Mouse (Mus musculus) midbrain, embryonic 10.5 days (tissue): Measurements from ENCODE around the gene Pip4p1. TPM values are rescaled to one million over a fixed set of nuclear protein-coding genes. Genes with fewer than 3 reads are reported as not detected.
"Not testable (repeated sequence)": the region's sequence is repeated elsewhere in the genome, so short reads cannot be mapped to it uniquely, and the experiment has no call there.

ENCODE experiments used
- DNase-seq: peaks from one replicate; pipeline ENCODE4 v3.0.0-alpha.2; 2017; ENCODE audit warnings: low spot score
- H3K27ac ChIP-seq: fragments of 300-500 bp; sonication (generic); replicated peaks from 2 replicates; pipeline ENCODE4 v1.5.1; 2016; ENCODE audit warnings: mild to moderate bottlenecking
- H3K27me3 ChIP-seq: fragments of 300-500 bp; sonication (generic); 2 replicates; pipeline ENCODE4 v1.6.1; 2016; ENCODE audit warnings: low read depth, mild to moderate bottlenecking; ENCODE audit not compliant: poor library complexity, severe bottlenecking
- H3K36me3 ChIP-seq: fragments of 300-500 bp; sonication (generic); 2 replicates; pipeline ENCODE4 v1.6.1; 2016; ENCODE audit warnings: mild to moderate bottlenecking, moderate library complexity
- H3K4me1 ChIP-seq: fragments of 300-500 bp; sonication (generic); 2 replicates; pipeline ENCODE4 v1.6.1; 2016
- H3K4me3 ChIP-seq: fragments of 300-500 bp; sonication (generic); 2 replicates; pipeline ENCODE4 v1.5.1; 2016; ENCODE audit warnings: mild to moderate bottlenecking, moderate library complexity
- H3K9me3 ChIP-seq: fragments of 300-500 bp; sonication (generic); replicated peaks from 2 replicates; pipeline ENCODE4 v1.6.1; 2016; ENCODE audit warnings: mild to moderate bottlenecking
- WGBS: fragments of 180-500 bp; shearing (Covaris S2); methylation state at CpG from one replicate; pipeline ENCODE4 v1.1.7; 2016; 5-methylcytosine and 5-hydroxymethylcytosine counted together
- polyA plus RNA-seq: library from polyadenylated mRNA; unstranded; fragments of >200 nt; fragmentation: Nextera tagmentation; extraction: Ambion mirVana; gene quantifications from 2 replicates; pipeline ENCODE4 v1.2.1, GENCODE M21; 2016

The Pip4p1 gene
- polyA plus RNA-seq, 1 experiment from 2014 or later, result 50.4 TPM

DNA sequence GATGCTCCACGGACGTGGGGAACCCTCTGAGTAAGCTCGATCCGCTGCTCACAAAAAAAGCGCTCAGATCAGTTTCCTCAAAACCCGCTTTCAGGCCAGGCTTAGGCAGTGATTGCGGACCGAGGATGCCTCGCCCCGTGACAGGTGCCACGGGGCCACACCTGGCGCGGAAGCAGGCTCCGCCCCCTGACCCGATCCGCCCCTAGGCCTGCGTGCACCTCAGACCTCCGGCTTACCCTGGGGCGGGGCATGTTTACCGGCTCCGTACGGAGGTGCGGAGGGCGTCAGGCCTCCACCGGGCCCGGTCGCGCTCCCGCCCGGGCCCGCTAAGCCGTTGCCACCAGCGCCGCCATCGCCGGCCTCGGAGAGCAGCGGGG lies 291 bp downstream of the Pip4p1 start:
- Histone ChIP-seq H3K4me3 (peak overlapping the region; percentile 91), H3K36me3 (peaks cover 39% of the 10 kb centered on the region), H3K4me1 (peaks cover 44% of the 10 kb centered on the region), H3K27ac (peak overlapping the region; percentile 92), H3K27me3 (no peaks in the 10 kb centered on the region), H3K9me3 (no peaks in the 10 kb centered on the region)
- 2% methylated on average over 38 of the region's 38 CpGs for WGBS
- DNase-seq, result no peak

GRCm38 (mm10) chr14:50929951-50930350 lies 705 bp downstream of the Pip4p1 start:
- Histone ChIP-seq H3K4me1 (peaks cover 44% of the 10 kb centered on the region), H3K27ac (peak overlapping the region; percentile 92), H3K4me3 (peak overlapping the region; percentile 91), H3K27me3 (no peaks in the 10 kb centered on the region), H3K36me3 (peaks cover 39% of the 10 kb centered on the region), H3K9me3 (no peaks in the 10 kb centered on the region)
- no peak for DNase-seq
- WGBS, result 22% methylated on average over 10 of the region's 10 CpGs

DNA sequence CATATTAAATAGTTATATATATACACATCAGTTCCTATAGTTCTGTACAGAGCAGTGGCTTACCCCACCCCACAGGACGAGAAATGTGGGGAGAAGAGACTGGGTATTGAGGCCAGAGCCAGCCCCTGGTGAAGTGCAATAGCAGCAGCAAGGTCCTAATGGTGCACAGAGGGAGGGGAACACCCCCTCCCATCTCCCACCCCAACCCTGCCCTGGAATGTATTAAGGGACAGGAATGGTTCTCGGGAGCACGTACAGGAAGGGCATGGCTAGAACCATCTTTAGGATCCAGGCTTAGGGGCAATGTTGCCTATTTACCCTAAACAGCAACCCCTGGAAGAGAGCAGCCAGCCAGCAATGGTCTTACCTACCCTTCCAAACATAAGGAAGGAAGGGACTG lies 3.3 kb downstream of the Pip4p1 start:
- H3K36me3 ChIP-seq, result peaks cover 39% of the 10 kb centered on the region
- H3K9me3 ChIP-seq, result no peaks in the 10 kb centered on the region
- DNase-seq, result no peak
- no peaks in the 10 kb centered on the region for H3K27me3 ChIP-seq
- peaks cover 53% of the 10 kb centered on the region for H3K4me1 ChIP-seq
- H3K27ac ChIP-seq, result no peak overlapping the region
- 80% methylated on average over 3 of the region's 3 CpGs for WGBS
- H3K4me3 ChIP-seq, result peak overlapping the region; percentile 6; the same call in 1 of the 2 replicates

DNA sequence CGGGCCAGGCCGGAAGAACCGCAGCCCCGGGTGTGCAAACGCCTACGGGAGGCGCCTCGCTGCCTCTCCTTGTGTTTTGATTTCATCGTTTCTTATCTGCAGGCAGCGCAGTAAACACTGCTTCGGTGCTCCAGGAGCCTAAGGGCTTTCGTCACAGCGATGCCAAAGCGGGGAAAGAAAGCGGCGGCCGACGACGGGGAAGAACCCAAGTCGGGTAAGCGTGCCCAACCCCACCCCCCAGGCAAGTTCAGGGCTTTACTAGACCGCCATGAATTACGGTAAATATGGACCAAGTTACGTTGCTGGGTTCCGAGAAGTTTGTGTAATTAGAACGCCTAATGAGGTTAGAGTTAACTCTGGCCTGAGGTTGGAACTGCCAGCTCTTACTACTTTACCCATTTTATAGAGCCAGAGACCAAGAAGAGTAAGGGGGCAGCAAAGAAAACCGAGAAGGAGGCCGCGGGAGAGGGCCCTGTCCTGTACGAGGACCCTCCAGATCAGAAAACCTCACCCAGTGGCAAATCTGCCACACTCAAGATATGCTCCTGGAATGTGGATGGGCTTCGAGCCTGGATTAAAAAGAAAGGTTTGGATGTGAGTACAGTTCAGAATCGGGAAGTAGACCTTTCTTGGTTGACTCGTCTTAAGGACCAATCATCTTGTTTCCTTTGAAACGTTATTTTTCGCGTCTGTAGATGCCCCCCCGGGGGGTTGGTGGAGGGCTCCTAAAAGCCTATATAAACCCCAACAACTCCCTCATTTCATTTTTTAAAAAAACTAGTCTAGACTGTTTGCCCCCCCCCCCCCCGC lies 5.3 kb downstream of the Pip4p1 start:
- H3K27me3 ChIP-seq, result no peaks in the 10 kb centered on the region
- no peak for DNase-seq
- 2% methylated on average over 38 of the region's 38 CpGs for WGBS
- peak overlapping the region; percentile 96 for H3K27ac ChIP-seq
- peaks cover 40% of the 10 kb centered on the region for H3K4me1 ChIP-seq
- peak overlapping the region; percentile 90 for H3K4me3 ChIP-seq
- H3K36me3 ChIP-seq, result peaks cover 47% of the 10 kb centered on the region
- H3K9me3 ChIP-seq, result no peaks in the 10 kb centered on the region

DNA sequence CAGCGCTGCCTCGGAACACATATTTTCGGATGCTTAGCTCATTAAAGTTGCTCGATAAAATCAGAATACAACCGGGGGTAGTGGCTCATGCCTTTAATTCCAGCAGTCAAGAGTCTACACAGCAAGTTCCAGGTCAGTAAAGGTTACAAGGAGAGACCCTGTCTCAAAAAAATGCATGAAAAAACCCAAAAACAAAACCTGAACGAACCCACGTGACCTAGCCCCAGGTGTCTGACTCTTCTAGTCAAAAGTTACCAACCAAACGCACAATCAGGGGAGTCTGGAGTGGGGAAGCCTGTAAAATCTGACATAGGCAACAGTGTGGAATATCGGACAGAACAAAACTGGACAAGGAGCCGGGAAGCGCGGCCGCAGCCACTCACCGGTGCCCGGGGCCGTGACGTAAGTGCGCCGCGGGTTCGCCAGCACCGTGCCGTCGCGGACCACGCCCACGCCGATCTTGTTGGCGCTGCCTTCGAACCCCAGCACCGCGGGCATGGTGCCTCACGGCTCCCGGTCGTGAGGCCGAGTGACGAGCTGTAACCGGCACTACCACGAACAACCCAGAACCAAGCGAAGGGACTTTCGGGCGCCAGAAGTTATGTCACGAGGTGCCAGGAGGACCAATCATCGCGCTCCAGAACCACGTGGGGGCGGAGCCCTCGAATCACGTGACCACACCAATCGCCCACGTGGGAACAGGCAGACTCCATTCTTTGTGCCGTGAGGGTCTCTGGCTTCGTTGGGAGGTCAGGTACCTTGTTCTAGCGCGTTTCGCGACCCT lies 6.2 kb downstream of the Pip4p1 start, which contains the start of the genes Osgep and Apex1:
TSS of gene Osgep (minus strand) at position 613 of the 784 bp plus-strand sequence.
TSS of gene Apex1 (plus strand) at position 688 of the 784 bp plus-strand sequence.
- peak; percentile 97 for DNase-seq
- WGBS, result under 1% methylated on average over 57 of the region's 57 CpGs
- H3K36me3 ChIP-seq, result peaks cover 54% of the 10 kb centered on the region

GRCm38 (mm10) chr14:50923437-50923836 lies 7.2 kb downstream of the Pip4p1 start:
- H3K4me1 ChIP-seq, result peaks cover 23% of the 10 kb centered on the region
- H3K4me3 ChIP-seq, result peak overlapping the region; percentile 90
- not testable (repeated sequence) for H3K27ac ChIP-seq, H3K9me3 ChIP-seq, H3K27me3 ChIP-seq, DNase-seq
- 81% methylated on average over 1 of the region's 1 CpGs for WGBS
- peaks cover 54% of the 10 kb centered on the region for H3K36me3 ChIP-seq

More for the DNA sequence above, 6.2 kb downstream of the Pip4p1 start, which contains the start of the genes Osgep and Apex1:
- Histone ChIP-seq H3K9me3 (no peaks in the 10 kb centered on the region), H3K27me3 (no peaks in the 10 kb centered on the region), H3K27ac (peak within 1 kb of the TSS; percentile 96), H3K4me3 (peak within 1 kb of the TSS; percentile 90), H3K4me1 (peaks cover 32% of the 10 kb centered on the region)

DNA sequence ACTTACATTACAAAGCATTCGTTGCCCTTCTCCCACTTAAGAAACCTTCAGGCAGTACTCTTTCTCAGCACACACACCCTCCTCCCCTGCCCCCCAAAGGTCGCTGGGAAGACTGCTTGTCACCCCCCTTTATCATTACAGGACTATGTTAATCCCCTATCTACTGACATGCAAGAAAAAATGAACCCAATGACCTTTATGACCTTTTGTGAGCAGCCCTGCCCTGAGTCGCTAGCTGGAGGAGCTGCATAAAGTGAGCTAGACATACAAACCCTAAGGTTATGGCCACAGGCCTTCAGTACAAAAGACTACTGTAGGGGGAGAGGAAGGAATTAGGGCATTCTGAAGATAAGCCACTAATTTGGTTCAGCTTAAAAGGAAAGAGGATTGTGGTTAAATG lies 19.3 kb downstream of the Pip4p1 start:
- Histone ChIP-seq H3K9me3 (no peaks in the 10 kb centered on the region), H3K36me3 (peaks cover 57% of the 10 kb centered on the region), H3K27ac (no peak overlapping the region), H3K4me3 (no peak overlapping the region), H3K4me1 (no peaks in the 10 kb centered on the region), H3K27me3 (no peaks in the 10 kb centered on the region)
- DNase-seq, result no peak
- WGBS, result 66% methylated on average over 3 of the region's 3 CpGs

DNA sequence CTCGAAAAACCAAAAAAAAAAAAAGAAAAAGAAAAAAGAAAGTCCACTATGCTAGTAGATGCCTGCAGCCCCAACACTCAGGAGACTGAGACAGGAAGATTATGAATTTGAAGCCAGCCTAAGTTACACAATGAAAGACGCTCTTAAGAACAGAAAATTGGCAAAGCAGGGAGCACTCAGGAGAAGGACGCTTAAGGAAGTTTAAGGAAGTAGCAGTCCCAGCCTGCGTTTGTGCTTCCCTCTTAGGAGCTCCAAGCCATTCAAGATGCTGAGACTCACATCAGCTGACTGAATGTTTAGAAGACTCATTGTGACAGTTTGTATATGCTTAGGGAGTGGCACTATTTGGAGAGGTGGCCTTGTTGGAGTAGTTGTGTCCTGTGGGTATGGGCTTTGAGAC lies 22.5 kb downstream of the Pip4p1 start:
- H3K27ac ChIP-seq, result no peak overlapping the region
- no peaks in the 10 kb centered on the region for H3K9me3 ChIP-seq
- 86% methylated on average over 4 of the region's 4 CpGs for WGBS
- no peak overlapping the region for H3K4me3 ChIP-seq
- peaks cover 9% of the 10 kb centered on the region for H3K4me1 ChIP-seq
- DNase-seq, result no peak
- peaks cover 27% of the 10 kb centered on the region for H3K36me3 ChIP-seq
- no peaks in the 10 kb centered on the region for H3K27me3 ChIP-seq

- not testable (repeated sequence) for H3K27ac ChIP-seq, H3K9me3 ChIP-seq, H3K4me3 ChIP-seq, DNase-seq, H3K27me3 ChIP-seq, H3K4me1 ChIP-seq, H3K36me3 ChIP-seq
These were observed 25.3 kb downstream of the Pip4p1 start for GRCm38 (mm10) chr14:50905327-50905726.

DNA sequence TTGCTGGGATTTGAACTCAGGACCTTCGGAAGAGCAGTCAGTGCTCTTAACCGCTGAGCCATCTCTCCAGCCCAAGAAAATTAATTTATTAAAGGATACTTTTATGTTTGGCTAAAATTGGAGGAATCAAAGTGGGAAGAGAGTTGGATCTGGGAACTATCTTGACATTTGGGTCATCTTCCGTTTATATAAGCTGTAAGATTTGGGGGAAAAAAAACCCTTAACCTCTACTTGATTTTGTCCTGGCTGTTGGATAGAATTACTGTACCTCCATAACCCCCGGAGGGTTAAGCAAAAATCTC lies 25.9 kb downstream of the Pip4p1 start:
- 86% methylated on average over 4 of the region's 4 CpGs for WGBS
- H3K4me1 ChIP-seq, result peaks cover 9% of the 10 kb centered on the region
- H3K27me3 ChIP-seq, result no peaks in the 10 kb centered on the region
- no peak overlapping the region for H3K27ac ChIP-seq
- no peak for DNase-seq
- H3K4me3 ChIP-seq, result no peak overlapping the region
- H3K36me3 ChIP-seq, result no peaks in the 10 kb centered on the region
- H3K9me3 ChIP-seq, result no peaks in the 10 kb centered on the region

DNA sequence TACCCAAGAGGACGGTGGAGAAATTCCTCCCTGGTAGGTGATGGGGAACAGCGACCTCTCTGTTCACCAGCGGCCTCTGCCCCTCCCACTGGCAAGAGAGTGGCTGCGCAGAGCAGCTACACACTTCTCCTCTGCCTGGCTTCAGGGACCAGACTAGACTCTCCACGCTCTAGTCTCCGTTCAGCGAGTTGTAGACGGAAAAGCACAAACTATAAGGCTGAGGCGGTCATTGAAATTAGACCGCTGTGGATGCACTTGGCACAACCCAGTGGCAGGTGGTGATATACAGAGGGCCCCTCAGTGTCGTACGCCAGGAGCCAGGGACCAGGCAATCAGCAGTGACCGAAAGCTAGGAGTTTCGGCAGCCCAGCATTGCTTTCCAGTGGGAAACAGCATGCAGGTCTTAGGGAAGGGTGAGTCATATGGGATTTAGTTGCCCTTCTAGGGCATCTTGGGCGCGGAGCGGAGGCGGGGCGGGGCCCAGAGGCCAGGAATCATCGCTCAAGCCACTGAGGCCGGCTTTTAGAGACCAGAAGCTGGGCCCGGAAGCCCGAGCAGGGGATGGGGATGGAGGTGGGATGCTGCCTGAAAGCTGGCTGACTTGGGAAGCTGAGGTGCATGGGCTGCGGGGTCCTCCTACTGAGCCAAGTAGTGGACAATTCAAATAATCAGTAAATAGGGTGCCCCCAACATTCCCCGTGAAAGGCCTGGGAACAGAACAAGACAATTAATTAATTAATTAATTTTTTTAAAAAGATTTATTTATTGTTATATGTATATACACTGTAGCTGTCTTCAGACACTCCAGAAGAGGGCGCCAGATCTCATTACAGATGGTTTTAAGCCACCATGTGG lies 26.5 kb downstream of the Pip4p1 start:
- Histone ChIP-seq H3K36me3 (no peaks in the 10 kb centered on the region), H3K27ac (peak overlapping the region; percentile 77), H3K27me3 (no peaks in the 10 kb centered on the region), H3K9me3 (no peaks in the 10 kb centered on the region), H3K4me1 (peaks cover 9% of the 10 kb centered on the region), H3K4me3 (peak overlapping the region; percentile 60)
- 2% methylated on average over 26 of the region's 26 CpGs for WGBS
- peak; percentile 67 for DNase-seq

DNA sequence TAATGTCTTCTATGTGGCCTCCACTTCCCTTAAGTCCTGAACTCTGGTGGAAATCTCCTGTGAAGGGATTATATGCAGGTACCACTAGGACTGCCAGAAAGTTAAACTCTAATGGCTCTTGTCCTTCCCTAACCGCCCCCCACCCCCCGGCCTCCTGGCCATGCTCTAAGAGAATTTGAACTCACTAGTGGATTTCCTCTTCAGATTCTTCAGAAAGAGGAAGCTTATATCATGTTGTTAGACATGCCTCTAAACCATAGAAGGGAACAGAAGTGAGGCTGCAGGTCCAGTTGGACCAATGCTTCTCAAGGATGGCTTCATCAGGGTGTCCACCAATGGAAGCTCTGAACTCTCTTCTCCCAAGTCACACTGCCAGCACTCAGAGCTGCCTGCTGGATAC lies 32.7 kb downstream of the Pip4p1 start:
- not testable (repeated sequence) for H3K4me3 ChIP-seq, H3K36me3 ChIP-seq, H3K9me3 ChIP-seq, H3K27ac ChIP-seq, DNase-seq
- peaks cover 33% of the 10 kb centered on the region for H3K27me3 ChIP-seq
- WGBS, result 93% methylated on average over 2 of the region's 2 CpGs
- peaks cover 17% of the 10 kb centered on the region for H3K4me1 ChIP-seq
